Mouse (Mus musculus) layer of hippocampus, adult 2 months (tissue): ENCODE measurements at regions not wholly inside any gene's neighbourhood (a gene's known extent, or its start where the extent isn't known, plus 50 kb on each side); places are given as distances from the start of the nearest gene placed in this dataset.

Experiments
- DNase-seq, 2 experiments: peaks; one replicate each; pipeline ENCODE4 v3.0.0; 2022; ENCODE audit warnings: low spot score in 2 of 2
- H3K27ac ChIP-seq: fragments of 200-600 bp; 2 replicates; pipeline ENCODE4 v1.8.1; 2022
- H3K4me3 ChIP-seq: fragments of 200-600 bp; 2 replicates; pipeline ENCODE4 v1.8.1; 2022; ENCODE audit warnings: mild to moderate bottlenecking
- CTCF ChIP-seq: fragments of 200-600 bp; conservative IDR thresholded peaks from 2 replicates; pipeline ENCODE4 v1.8.1; 2022; ENCODE audit warnings: antibody characterized with exemption, mild to moderate bottlenecking, moderate library complexity

GRCm38 (mm10) chr16:76216184-76216583, 157.4 kb downstream of the Nrip1 start:
- no peak overlapping the region for H3K27ac ChIP-seq
- DNase-seq = no peak
- no peak for TF ChIP-seq CTCF
- no peak overlapping the region for H3K4me3 ChIP-seq

DNA sequence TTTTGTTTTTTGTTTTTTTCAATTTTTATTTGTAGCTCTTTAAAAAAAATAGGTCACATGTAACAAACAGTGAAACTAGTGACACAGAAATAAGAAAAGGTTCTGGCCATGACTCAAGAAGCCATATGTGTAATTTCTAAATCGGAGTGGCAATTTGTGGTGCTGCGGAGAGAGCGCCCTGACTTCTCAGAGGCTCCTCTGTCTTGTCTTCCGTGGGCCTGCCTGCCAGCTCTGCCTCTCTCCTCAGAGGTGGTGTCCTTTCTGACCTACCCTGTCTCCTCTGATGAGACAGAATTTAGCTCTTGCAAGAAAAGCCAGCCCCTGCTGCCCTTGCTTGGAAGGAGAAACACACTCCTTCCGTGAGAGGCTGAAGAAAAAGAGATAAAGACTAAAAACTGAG, 158.1 kb downstream of the Nrip1 start:
- TF ChIP-seq CTCF = no peak
- no peak overlapping the region for H3K4me3 ChIP-seq
- peak overlapping the region; percentile 59; the same call in 1 of the 2 replicates for H3K27ac ChIP-seq
- DNase-seq = no peak

- peak; percentile 17 to 30 for DNase-seq
- H3K4me3 ChIP-seq = no peak overlapping the region
- no peak overlapping the region for H3K27ac ChIP-seq
- peak; percentile 78 for TF ChIP-seq CTCF
These were observed 171.7 kb downstream of the Nrip1 start for GRCm38 (mm10) chr16:76201773-76202571.

- no peak for TF ChIP-seq CTCF
- Histone ChIP-seq H3K4me3 (no peak overlapping the region), H3K27ac (no peak overlapping the region)
- DNase-seq = no peak
These were observed 172.6 kb downstream of the Nrip1 start for GRCm38 (mm10) chr16:76200801-76201728.

GRCm38 (mm10) chr16:76200268-76200667, 173.4 kb downstream of the Nrip1 start:
- TF ChIP-seq CTCF = peak; percentile 78
- Histone ChIP-seq H3K4me3 (no peak overlapping the region), H3K27ac (no peak overlapping the region)
- DNase-seq = no peak

- no peak for DNase-seq
- TF ChIP-seq CTCF = no peak
- Histone ChIP-seq H3K4me3 (no peak overlapping the region), H3K27ac (no peak overlapping the region)
These were observed 174.6 kb downstream of the Nrip1 start for GRCm38 (mm10) chr16:76199006-76199405.

DNA sequence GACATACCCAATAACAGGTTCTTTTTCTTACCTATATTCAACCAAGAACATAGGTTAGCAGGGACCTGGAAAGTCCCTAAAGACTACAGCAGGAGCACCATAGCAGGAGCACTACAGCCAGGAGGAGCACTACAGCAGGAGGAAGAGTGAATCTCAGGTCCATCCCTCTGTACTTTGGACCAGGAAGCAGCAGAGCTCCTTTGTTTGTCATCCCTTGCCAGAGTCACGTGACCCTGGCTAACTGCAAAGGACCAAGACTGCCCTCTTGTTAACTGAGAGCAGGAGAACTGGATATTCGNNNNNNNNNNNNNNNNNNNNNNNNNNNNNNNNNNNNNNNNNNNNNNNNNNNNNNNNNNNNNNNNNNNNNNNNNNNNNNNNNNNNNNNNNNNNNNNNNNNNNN, 172.2 kb upstream of the Samsn1 start:
- H3K27ac ChIP-seq = no peak overlapping the region
- no peak for TF ChIP-seq CTCF
- no peak for DNase-seq
- no peak overlapping the region for H3K4me3 ChIP-seq

GRCm38 (mm10) chr16:76191135-76191534, 169.1 kb upstream of the Samsn1 start:
- DNase-seq = no peak
- no peak for TF ChIP-seq CTCF
- Histone ChIP-seq H3K27ac (no peak overlapping the region), H3K4me3 (no peak overlapping the region)

DNA sequence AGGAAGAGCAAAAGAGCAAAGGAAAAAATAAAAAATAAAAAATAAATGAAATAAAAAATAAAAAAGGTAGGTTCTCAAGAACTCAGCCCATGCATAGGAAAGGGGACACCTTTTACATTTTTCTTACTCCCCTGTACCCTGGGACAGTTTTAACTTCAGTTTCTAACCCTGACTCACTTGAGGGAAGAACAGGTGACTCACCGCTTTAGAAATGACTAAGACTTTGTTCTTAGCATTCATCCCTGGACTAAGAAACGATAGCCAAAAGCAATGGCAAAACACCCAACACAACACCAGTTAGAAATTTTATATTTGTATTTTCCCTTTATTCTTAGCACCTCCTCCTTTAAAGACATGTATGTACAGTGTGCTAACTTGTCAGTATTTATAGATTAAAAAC, 161.5 kb upstream of the Samsn1 start:
- DNase-seq = no peak
- Histone ChIP-seq H3K4me3 (no peak overlapping the region), H3K27ac (no peak overlapping the region)
- no peak for TF ChIP-seq CTCF

GRCm38 (mm10) chr16:76183105-76183504, 161.0 kb upstream of the Samsn1 start:
- peak in 1 of 2 experiments; percentile 7 for DNase-seq
- TF ChIP-seq CTCF = peak; percentile 26
- Histone ChIP-seq H3K4me3 (no peak overlapping the region), H3K27ac (no peak overlapping the region)

DNA sequence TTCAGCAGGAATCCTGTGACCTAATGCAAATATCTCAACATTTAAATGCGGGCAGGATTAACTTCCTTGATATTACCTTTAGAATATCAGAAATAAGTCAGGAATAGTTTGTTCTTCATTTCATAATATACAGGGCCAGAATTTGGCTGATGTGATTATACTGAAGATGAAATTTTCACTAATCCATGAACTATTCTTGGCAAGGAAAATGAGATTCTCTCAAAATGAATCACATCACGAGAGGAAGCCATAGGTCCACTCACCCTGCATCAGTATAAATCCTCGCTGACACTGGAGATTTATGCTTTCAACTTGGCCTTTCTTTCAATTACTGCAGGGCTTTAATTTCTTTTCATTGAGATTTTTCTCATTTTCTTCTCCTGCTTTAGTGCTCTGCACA, 159.5 kb upstream of the Samsn1 start:
- no peak for DNase-seq
- no peak overlapping the region for H3K4me3 ChIP-seq
- no peak overlapping the region for H3K27ac ChIP-seq
- TF ChIP-seq CTCF = no peak

DNA sequence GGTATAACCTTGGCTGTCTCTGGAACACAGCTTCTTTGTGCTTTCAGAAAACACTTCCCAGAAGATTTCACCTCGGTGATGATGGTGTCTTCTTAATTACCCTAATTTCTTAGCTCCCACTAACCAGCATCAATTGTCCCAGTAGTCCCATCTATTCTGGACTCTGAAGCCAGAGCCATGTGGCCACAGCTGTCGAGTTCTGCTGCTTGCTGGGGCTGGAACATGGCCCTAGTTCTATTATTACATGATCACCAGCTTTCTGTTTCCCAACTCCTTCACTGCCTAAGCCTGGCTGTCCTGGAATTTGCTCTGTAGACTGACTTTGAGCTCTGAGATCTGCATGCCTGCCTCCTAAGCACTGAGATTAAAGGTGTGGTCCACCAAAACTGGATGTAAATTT, 145.6 kb upstream of the Samsn1 start:
- DNase-seq = no peak
- H3K4me3 ChIP-seq = no peak overlapping the region
- no peak for TF ChIP-seq CTCF
- no peak overlapping the region for H3K27ac ChIP-seq

GRCm38 (mm10) chr16:76160879-76161278, 138.8 kb upstream of the Samsn1 start:
- Histone ChIP-seq H3K4me3 (no peak overlapping the region), H3K27ac (no peak overlapping the region)
- no peak for TF ChIP-seq CTCF
- DNase-seq = no peak

- no peak overlapping the region for H3K4me3 ChIP-seq
- DNase-seq = no peak
- TF ChIP-seq CTCF = no peak
- no peak overlapping the region for H3K27ac ChIP-seq
These were observed 136.5 kb upstream of the Samsn1 start for GRCm38 (mm10) chr16:76158585-76158984.
